ENCODE assay signal across 23 mouse cellular contexts in the genomic region with DNA sequence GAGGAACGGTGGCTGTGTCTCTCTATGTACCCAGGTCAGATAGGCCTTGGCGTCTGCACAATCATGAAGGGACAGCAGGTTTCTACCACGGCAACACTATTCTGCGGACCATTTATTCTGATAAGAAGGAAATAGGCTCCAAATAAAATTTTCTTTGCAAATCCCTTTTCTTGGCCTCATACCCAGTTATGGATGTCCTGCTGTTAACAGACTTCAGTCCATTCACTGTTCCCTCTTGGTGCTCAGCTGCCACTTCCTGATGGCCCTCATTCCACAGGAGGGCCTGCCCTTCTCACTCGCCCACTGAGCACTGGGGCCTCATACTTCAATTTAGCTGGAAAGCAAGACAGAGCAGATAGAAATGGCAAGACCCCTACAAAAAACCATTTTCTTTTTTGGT.
"Had no signal": no experiment of that assay in that cellular context is flagged by ENCODE, and none has a peak within 500 bp of the region (broad histone marks: within the 10 kb centered on the region; RNA-seq: fewer than 3 reads in every experiment).

No protein-coding gene starts in this region.

- H3K4me2 ChIP-seq: limb, embryonic 13.5 days; liver, embryonic 12.5 days; liver, embryonic 15.5 days; lung, embryonic 15.5 days; neural tube, embryonic 12.5 days; neural tube, embryonic 15.5 days had no signal

- H3K4me1 ChIP-seq: limb, embryonic 10.5 days; limb, embryonic 13.5 days; liver, embryonic 12.5 days; liver, embryonic 15.5 days; lung, embryonic 15.5 days; neural tube, embryonic 12.5 days; neural tube, embryonic 15.5 days had no signal

- H3K27me3 ChIP-seq: limb, embryonic 13.5 days; liver, embryonic 12.5 days; liver, embryonic 15.5 days; lung, embryonic 15.5 days; megakaryocyte, embryonic 14.5 days; neural tube, embryonic 12.5 days; neural tube, embryonic 15.5 days had no signal

- H3K9ac ChIP-seq: limb, embryonic 13.5 days; liver, embryonic 12.5 days; liver, embryonic 15.5 days; lung, embryonic 15.5 days; neural tube, embryonic 12.5 days; neural tube, embryonic 15.5 days had no signal

- DNase-seq: kidney, postnatal 25 days; layer of hippocampus, adult 9-11 months; liver; lung, adult 18-20 months; lung, postnatal 10 days; lung, postnatal 36 days; midbrain, embryonic 14.5 days; retina, postnatal 1 day; right cerebral cortex, postnatal 25 days; spleen, adult 18-20 months; thymus, adult 18-20 months; thymus, postnatal 36 days had no signal

- ATAC-seq: liver, embryonic 12.5 days had no signal

- H3K27ac ChIP-seq: kidney, postnatal 0 days; layer of hippocampus, adult 2 months; limb, embryonic 10.5 days; limb, embryonic 13.5 days; liver, embryonic 12.5 days; liver, embryonic 15.5 days; lung, embryonic 15.5 days; midbrain, embryonic 10.5 days; neural tube, embryonic 12.5 days; neural tube, embryonic 15.5 days had no signal

- H3K36me3 ChIP-seq: limb, embryonic 10.5 days; limb, embryonic 13.5 days; liver, embryonic 12.5 days; liver, embryonic 15.5 days; lung, embryonic 15.5 days; midbrain, embryonic 10.5 days; neural tube, embryonic 12.5 days; neural tube, embryonic 15.5 days had no signal

- H3K9me3 ChIP-seq: limb, embryonic 10.5 days; limb, embryonic 13.5 days; liver, embryonic 12.5 days; liver, embryonic 15.5 days; lung, embryonic 15.5 days; midbrain, embryonic 10.5 days; neural tube, embryonic 12.5 days; neural tube, embryonic 15.5 days had no signal

- H3K4me3 ChIP-seq: layer of hippocampus, adult 2 months; limb, embryonic 10.5 days; limb, embryonic 13.5 days; liver, embryonic 12.5 days; liver, embryonic 15.5 days; lung, embryonic 15.5 days; megakaryocyte, embryonic 14.5 days; midbrain, embryonic 10.5 days; neural tube, embryonic 12.5 days; neural tube, embryonic 15.5 days had no signal
